Mouse (Mus musculus): Measurements from ENCODE around the gene Pcsk4.

The Pcsk4 gene

DNA sequence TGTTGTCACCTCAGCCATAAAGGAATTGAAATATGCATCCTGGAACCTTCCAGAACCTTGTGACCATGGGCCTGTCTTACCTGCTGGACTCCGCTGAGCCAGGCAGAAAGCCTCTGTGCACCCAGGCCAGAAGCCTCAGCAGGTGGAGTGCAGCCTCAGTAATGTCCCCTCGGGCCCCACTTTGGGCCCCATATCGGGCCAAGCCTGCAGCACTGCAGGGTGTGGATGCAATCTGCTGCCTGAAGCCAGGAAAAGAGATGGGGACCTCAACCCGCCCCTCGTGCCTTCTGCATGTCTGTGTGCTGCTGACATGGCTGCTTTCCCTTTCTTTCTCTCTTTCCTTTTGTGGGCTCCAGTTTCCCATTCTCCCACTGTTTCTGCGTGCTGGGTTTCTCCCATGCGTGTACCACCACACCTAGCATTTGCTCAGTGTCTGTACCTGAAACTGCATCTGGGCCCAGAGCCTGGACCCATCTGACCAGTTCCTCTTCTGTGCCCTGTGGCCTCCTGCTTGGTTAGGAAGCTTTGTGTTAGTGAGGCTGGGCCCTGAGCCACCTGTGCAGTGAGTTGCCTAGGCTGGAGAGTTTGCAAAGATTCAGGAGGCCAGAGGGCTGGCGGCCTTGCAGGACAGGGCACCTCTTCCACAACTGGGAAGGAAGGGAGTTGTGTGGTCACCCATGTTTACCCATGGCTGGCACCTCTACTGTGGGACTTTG lies 57.3 kb downstream of the Pcsk4 start:
- no peak for DNase-seq (ENCODE audit: low read depth, low spot score)
